Mouse (Mus musculus) adrenal gland, adult (tissue): ENCODE data around the gene Ost4.

Experiments
- DNase-seq, 2 experiments: peaks; one replicate each; pipeline ENCODE4 v3.0.0; 2022 to 2023; ENCODE audit warnings: low spot score in 1 of 2; ENCODE audit not compliant: inconsistent age in 2 of 2

The Ost4 gene

DNA sequence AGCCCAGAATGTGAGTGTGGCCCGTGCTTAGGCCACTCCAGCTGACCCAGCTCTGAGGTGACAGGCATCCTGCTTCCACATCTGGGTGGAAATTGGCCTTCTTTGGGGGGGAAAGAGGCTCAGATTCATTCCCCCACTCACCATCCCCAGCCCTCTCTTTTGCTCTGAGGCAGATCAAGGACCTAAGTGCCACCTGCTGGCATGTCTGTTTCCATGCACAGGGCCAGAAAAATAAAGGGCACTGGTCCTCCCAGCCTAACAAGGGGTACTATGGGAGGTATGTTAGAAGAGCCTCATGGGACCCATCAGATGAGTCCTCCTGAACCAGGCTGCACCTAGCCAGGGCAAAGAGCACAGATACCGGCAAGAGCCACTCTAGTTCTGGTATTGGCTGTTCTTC is 51.5 kb downstream of the Ost4 start:
- DNase-seq, result no peak
